Mouse (Mus musculus) monocyte, adult 5-6 weeks (primary cell): Measurements from ENCODE around the gene Slbp. TPM values are rescaled to one million over a fixed set of nuclear protein-coding genes. Genes with fewer than 3 reads are reported as not detected.

ENCODE experiments used
- ATAC-seq: fragments of 153-309, 156-312 bp; replicated peaks from 2 replicates; pipeline ENCODE4 v1.8.0; 2017; ENCODE audit warnings: mild to moderate bottlenecking; ENCODE audit not compliant: low TSS enrichment, insufficient number of reproducible peaks, severe bottlenecking, poor library complexity, low FRiP score
- total RNA-seq: library from RNA; stranded (forward); fragments of 200-1000, 200-491, 200-594 nt; gene quantifications from 3 replicates; pipeline ENCODE4 v1.2.3, GENCODE M21; 2017

The Slbp gene
- total RNA-seq, 1 experiment from 2014 or later, result 203 TPM

GRCm38 (mm10) chr5:33637606-33638350, 14.6 kb downstream of the Slbp start:
- no peak for ATAC-seq

GRCm38 (mm10) chr5:33635361-33635760, 17.0 kb downstream of the Slbp start:
- ATAC-seq, result no peak

DNA sequence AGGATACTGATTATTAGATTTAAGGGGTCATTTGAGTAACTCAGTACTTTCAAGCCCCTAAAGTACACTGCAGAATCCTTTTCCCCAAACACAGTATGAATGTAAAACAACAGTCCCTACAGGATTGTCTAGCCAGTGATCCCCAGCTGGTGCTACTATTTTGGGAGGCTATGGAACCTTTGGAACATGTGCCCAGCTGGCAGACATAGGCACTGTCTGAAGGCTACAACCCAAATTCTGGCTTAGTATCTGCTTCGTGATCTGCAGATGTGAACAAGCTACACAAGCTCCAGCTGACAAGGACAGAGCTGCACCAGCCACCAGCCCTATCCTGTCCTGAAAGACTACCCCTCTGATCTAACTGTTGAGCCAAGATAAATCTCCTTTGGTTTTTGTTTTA, 19.8 kb downstream of the Slbp start:
- no peak for ATAC-seq

GRCm38 (mm10) chr5:33630615-33631014, 21.8 kb downstream of the Slbp start:
- ATAC-seq, result no peak

GRCm38 (mm10) chr5:33630061-33630460, 22.3 kb downstream of the Slbp start:
- peak; percentile 5; the same call in 1 of the 2 replicates for ATAC-seq

GRCm38 (mm10) chr5:33629301-33629987, 22.9 kb downstream of the Slbp start, which contains the start of the genes Fam53a and Gm9903:
Gene Fam53a (minus strand): TSS chr5:33629635.
Gene Gm9903 (plus strand): TSS chr5:33629925.
- ATAC-seq, result peak; percentile 92

GRCm38 (mm10) chr5:33628820-33629300, 23.5 kb downstream of the Slbp start:
- ATAC-seq, result no peak; the same call in 1 of the 2 replicates

GRCm38 (mm10) chr5:33627968-33628367, 24.4 kb downstream of the Slbp start:
- ATAC-seq, result no peak

DNA sequence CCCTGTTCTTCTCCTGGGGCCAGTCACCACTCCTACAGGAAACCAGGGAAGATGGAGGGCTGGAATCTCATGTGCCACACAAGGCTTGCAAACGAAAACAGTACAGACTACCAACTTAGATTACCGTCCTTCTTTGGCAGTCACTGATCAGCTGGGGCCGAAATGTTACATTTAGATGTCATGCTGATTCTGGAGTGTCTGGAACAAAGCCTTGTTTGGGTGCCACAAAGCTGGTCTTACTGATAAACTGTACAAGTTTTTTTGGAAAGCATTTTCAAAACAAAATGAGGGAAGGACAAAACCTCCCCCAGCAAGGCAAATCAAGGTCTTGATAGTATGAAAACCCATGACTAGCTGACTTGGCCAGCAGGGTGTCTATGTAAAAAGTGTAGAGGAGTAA, 28.6 kb downstream of the Slbp start:
- no peak for ATAC-seq

DNA sequence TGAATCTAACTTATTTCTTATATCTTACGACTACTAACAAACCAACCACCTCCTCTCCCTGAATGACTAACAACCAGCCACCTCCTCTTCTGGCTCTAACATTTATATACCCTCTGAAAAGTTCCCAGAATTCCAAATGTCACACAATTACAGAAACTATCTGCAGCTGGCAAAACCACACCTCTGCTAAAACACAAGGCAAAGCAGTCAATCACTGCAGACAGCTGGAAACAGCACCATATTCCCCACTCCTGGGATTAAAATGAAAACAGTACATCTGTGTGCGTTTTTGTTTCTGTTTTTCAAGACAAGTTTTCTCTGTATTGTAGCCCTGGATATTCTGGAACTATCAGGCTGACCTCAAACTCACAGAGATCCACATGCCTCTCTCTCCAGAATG, 29.7 kb downstream of the Slbp start:
- ATAC-seq, result no peak

DNA sequence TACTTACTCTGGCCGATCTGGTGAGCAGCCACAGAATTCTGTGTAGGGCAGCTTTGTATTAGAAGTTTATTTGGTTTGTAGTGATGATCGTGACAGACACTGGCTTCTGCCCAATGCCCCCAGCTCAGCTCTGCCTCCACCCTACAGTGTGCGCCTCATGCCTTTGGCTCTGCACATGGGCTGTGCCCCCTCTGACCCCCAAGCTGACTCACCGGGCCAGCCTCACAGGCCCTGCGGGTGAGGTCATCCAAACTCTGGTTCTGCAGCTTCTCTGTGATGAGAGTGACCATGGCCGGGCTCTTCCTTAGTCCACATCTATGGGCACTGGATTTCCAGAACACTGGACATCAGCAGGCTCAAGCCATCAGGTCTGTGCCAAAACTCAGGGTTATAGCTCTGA, 38.0 kb downstream of the Slbp start:
- 0 out of 2 replicates have a peak, but pooled peaks have one; percentile 9 for ATAC-seq

DNA sequence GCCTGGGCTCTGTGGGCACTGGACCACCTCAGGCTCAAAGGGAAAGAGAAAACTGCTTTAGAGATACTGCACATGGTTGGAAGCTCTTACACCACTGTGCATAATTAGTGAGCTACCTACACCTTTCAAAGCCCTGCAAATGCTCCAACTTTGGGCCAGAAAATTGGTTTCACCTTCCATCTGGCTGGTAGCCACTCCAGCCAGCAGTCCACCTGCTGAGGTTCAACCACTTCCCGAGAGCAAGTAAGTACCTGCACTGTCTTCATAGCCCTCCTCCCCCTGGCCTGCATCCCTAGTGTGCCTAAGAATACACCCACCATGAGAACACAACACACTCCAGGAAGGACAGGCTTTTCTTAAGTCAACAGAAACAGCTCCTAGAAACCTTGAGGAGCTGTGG, 40.6 kb downstream of the Slbp start:
- no peak for ATAC-seq

- ATAC-seq, result no peak
Measured at GRCm38 (mm10) chr5:33609226-33609625, 43.1 kb downstream of the Slbp start.

DNA sequence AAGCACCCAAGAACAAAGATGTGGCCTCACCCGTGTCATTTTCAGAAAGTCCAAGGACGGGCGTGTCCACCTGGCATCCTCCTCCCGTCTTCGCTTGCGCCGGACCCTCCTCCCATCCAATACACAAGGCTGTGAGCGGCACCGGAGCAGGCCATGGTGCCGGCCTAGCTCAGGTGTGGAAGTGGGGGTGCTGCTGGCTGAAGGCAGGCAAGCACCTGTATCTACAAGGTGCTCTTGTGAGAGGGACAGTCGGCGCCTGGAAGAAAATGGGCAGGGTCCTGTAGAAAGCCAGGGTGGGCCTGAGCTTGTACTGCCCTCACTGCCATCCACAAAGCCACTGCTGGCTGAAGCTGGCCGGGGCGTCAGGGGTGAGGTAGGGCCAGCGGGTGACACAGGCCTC, 44.9 kb downstream of the Slbp start:
- no peak for ATAC-seq

DNA sequence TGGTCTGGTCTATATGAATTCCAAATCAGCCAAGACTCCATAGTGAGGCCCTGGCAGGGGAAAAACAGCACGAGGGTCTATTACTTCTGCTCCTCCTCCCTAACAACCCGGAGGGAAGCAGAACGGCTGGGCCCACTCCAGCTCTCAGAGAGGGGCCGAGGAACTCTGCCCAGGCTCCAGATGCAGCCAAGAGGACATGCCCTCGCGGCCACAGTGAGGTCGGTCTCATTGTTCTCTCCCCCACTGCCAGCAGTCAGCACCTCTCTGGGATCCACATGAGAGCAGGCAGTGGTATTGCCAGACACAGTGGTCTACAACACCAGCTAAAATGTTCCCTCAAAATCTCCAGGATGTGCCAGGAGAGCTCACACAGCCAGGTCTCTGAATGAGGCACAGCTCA, 45.7 kb downstream of the Slbp start:
- no peak for ATAC-seq

GRCm38 (mm10) chr5:33605314-33605713, 47.1 kb downstream of the Slbp start:
- no peak for ATAC-seq

DNA sequence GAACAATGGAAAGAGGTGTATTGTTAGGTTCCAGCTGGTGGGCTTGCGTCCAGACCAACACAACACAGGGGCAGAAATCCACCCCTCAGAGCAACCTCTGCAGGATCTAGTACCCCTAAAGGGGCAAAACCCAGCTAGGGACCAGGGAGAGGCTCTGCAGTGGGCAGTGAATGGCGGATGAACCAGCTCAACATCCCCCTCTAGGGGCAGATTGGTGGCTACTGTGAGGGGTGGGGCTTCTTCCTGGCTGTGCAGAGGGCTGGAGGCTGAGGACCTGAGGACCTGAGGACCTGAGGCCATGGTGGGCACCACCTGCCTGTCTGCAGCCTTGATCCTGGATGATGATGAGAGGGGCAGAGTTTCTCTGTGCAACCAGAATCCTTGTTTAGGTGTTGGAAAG, 58.8 kb downstream of the Slbp start:
- no peak for ATAC-seq

- peak; percentile 69 for ATAC-seq
Measured at GRCm38 (mm10) chr5:33589221-33589888, 63.0 kb downstream of the Slbp start.

GRCm38 (mm10) chr5:33588066-33588465, 64.3 kb downstream of the Slbp start:
- no peak for ATAC-seq
